Mouse (Mus musculus) adrenal gland, postnatal 10 days (tissue): ENCODE measurements around the gene Olfr463. TPM values are rescaled to one million over a fixed set of nuclear protein-coding genes. Genes with fewer than 3 reads are reported as not detected.

Experiments
- DNase-seq: peaks from one replicate; pipeline ENCODE4 v3.0.0; 2021; ENCODE audit warnings: mixed read lengths
- long read RNA-seq, 2 experiments: library from polyadenylated mRNA; stranded (forward); transcript quantifications; one replicate each; pipeline ENCODE4 v2.0.0; 2021
- total RNA-seq, 2 experiments: library from RNA; stranded (reverse); gene quantifications; 2 replicates each; pipeline ENCODE4 v1.2.3; 2021

The Olfr463 gene
- not detected for total RNA-seq
- long read RNA-seq, experiment 1: 0 reads
- long read RNA-seq, experiment 2: 0 reads

GRCm38 (mm10) chr11:87897287-87897686 is at the start of gene Olfr463:
TSS of gene Olfr463 (minus strand) at chr11:87897387.
- DNase-seq: no peak

GRCm38 (mm10) chr11:87935467-87935866 is 38.3 kb upstream of the Olfr463 start:
- DNase-seq: no peak

- DNase-seq: no peak
Measured at GRCm38 (mm10) chr11:87933731-87934130, 36.5 kb upstream of the Olfr463 start.

- no peak for DNase-seq
Measured at GRCm38 (mm10) chr11:87930348-87930747, 33.2 kb upstream of the Olfr463 start.

- DNase-seq: peak; percentile 51
Measured at GRCm38 (mm10) chr11:87920966-87921365, 23.8 kb upstream of the Olfr463 start, which contains the start of gene Olfr464. TSS of gene Olfr464 (minus strand) at chr11:87920967.

GRCm38 (mm10) chr11:87920301-87920700 is 23.1 kb upstream of the Olfr463 start:
- DNase-seq: no peak

GRCm38 (mm10) chr11:87916005-87916404 is 18.8 kb upstream of the Olfr463 start:
- no peak for DNase-seq

GRCm38 (mm10) chr11:87904331-87904730 is 7.1 kb upstream of the Olfr463 start:
- no peak for DNase-seq

- DNase-seq: no peak
Measured at GRCm38 (mm10) chr11:87892168-87892567, 5.0 kb downstream of the Olfr463 start, which contains the start of gene Olfr462. TSS of gene Olfr462 (minus strand) at chr11:87892268.

GRCm38 (mm10) chr11:87884856-87885255 is 12.3 kb downstream of the Olfr463 start:
- DNase-seq: no peak

GRCm38 (mm10) chr11:87883493-87883892 is 13.7 kb downstream of the Olfr463 start:
- DNase-seq: no peak

GRCm38 (mm10) chr11:87881714-87882113 is 15.5 kb downstream of the Olfr463 start:
- DNase-seq: no peak

GRCm38 (mm10) chr11:87879826-87880225 is 17.4 kb downstream of the Olfr463 start:
- no peak for DNase-seq

- no peak for DNase-seq
Measured at GRCm38 (mm10) chr11:87875436-87875835, 21.8 kb downstream of the Olfr463 start, which contains the start of gene Epx. TSS of gene Epx (minus strand) at chr11:87875536.

GRCm38 (mm10) chr11:87871766-87872165 is 25.4 kb downstream of the Olfr463 start:
- DNase-seq: no peak

GRCm38 (mm10) chr11:87870096-87870495 is 27.1 kb downstream of the Olfr463 start:
- no peak for DNase-seq

GRCm38 (mm10) chr11:87866891-87867290 is 30.3 kb downstream of the Olfr463 start:
- peak; percentile 37 for DNase-seq

GRCm38 (mm10) chr11:87862805-87863204 is 34.4 kb downstream of the Olfr463 start:
- DNase-seq: peak; percentile 30

GRCm38 (mm10) chr11:87860426-87860825 is 36.8 kb downstream of the Olfr463 start:
- no peak for DNase-seq

- no peak for DNase-seq
Measured at GRCm38 (mm10) chr11:87859273-87859672, 37.9 kb downstream of the Olfr463 start.

GRCm38 (mm10) chr11:87854550-87854949 is 42.6 kb downstream of the Olfr463 start:
- no peak for DNase-seq

GRCm38 (mm10) chr11:87853597-87853954 is 43.6 kb downstream of the Olfr463 start:
- peak; percentile 11 for DNase-seq

- DNase-seq: peak; percentile 94
Measured at GRCm38 (mm10) chr11:87852690-87853596, 44.2 kb downstream of the Olfr463 start, which contains the start of gene Mks1. TSS of gene Mks1 (plus strand) at chr11:87853215.

- no peak for DNase-seq
Measured at GRCm38 (mm10) chr11:87847884-87848283, 49.3 kb downstream of the Olfr463 start.
